Mouse (Mus musculus) embryo, embryonic 11.5 days (tissue): ENCODE data around the gene Gltp.

Experiments
- DNase-seq: peaks from one replicate; pipeline ENCODE4 v3.0.0-alpha.2; 2012; ENCODE audit warnings: low read depth, low spot score

The Gltp gene

GRCm38 (mm10) chr5:114661029-114661428, 29.8 kb downstream of the Gltp start:
- no peak for DNase-seq

GRCm38 (mm10) chr5:114658255-114658654, 32.5 kb downstream of the Gltp start, which contains the start of gene Trpv4:
Trpv4 (minus strand) TSS chr5:114658421.
- DNase-seq, result no peak

- DNase-seq, result no peak
Observed at GRCm38 (mm10) chr5:114657426-114657825, 33.4 kb downstream of the Gltp start.

DNA sequence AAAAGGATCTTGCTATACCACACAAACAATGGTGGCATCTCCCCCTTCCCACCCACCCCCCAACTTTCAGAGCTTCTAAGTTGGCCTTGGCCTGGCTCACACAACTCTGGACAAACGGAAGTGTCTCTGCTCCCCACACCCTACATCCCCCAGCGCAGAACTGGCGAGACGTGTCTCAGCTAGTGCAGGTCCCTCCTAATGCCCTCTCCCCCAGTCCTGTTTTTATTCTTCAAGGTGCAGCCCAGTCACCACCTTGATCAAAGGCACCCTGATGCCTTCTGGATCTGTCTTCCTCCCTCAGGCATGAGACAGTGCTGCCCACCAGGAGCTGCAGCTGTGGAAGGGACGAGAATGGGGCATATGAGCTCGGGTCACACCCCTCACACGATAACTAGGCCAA, 34.5 kb downstream of the Gltp start:
- no peak for DNase-seq

DNA sequence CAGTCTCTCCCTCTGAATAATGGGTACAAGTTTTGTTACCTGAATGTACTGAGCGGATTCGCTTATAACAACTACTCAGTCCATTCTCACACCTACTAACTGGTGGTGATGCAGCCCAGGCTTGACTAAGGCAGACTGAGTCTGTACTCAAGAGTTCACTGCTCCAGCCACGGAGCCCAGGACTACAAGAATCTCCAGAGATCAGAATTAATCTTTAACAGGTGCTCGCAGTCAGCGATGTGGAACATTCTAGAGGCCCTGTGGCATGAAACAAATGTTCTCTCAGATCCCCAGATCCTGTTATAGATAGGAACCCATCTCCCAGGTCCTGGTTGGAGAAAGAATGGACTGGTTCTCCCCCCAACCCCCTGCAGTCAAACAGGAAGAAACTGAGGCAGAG, 35.1 kb downstream of the Gltp start:
- DNase-seq, result no peak

- DNase-seq, result no peak
Observed at GRCm38 (mm10) chr5:114653656-114654437, 36.9 kb downstream of the Gltp start.

GRCm38 (mm10) chr5:114651449-114651848, 39.3 kb downstream of the Gltp start:
- DNase-seq, result no peak

GRCm38 (mm10) chr5:114651002-114651401, 39.8 kb downstream of the Gltp start:
- DNase-seq, result no peak

DNA sequence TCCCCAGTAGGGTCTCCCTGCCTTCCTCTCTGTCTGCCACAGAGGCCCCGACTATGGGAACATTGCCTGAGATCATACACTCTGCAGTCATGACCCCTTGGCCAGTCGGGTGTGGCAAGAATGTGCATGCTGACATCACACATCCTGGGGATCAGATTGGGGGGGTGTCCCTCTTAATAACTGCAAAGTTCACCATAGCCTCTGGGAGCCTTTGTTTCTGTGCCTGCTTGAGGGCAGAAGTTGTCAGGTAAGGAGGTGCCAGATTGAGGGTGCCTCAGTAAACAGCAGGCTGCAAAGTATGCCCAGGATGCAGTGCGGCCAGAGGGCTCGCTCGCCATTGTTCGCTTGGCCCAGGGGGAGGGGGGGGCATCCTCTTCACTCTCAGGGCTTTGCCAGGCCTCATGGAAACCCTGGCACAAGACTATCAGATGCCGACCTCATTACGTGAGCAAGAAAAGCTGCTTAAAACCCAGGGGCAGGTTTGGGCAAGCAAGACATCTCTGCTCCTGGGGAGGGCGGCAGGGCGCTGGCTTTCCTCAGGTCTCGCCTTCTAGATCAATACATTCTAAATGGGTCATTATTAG, 42.0 kb downstream of the Gltp start:
- DNase-seq, result no peak

DNA sequence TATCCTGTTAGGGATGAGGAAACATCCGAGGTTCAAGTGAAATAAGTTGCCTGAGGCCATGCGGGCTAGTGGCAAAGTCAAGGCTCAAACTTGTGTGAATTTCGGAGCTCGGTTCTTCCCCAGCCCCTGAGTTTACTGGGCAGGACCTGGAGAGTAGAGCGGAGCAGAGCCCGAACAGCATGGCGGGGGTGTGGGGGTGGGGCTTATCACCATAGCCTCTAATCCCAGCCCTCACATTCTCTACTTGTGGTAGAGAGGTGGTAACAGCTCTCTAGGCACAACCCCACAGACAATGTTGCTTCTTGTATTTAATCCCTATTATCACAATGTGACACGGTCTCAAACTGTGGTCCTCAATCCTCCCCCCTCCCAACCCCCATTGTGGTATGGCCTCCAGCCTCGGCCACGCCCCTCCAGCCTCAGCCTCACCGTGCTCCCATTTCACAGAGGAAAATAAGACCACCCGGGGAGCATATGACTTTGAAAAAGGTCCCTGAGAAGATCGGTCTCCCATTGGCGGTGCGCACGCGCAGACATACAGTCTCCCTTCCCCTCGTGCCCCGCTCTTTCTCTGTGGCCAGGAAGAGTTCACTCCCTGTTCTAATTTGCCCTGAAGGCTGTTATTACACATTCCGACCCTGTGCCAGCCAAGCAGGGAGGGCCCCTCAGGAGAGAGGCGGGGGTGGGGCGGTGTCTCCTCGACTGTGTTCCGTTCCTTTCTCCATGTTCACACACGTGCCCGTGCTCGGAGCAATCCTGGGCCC, 43.4 kb downstream of the Gltp start:
- no peak for DNase-seq

DNA sequence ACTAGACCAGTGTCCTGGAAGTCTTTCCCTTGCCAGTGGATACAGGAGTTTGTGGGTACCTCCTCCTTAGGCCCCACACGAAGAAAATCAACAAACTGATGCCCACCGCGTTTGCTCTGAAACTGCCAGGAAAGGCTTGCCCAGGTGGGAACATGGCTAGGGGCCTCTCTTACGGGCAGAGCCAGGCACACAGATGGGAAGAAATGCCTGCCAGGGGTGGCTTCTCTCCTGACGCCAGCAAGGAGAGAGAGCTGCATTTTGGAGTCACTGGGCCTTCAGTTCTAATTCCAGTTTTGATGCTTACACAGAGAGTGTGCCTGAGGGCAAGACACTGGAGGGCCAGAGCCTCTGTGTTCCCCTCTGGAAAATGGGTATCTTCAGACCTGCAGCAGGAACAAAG, 44.9 kb downstream of the Gltp start:
- no peak for DNase-seq

DNA sequence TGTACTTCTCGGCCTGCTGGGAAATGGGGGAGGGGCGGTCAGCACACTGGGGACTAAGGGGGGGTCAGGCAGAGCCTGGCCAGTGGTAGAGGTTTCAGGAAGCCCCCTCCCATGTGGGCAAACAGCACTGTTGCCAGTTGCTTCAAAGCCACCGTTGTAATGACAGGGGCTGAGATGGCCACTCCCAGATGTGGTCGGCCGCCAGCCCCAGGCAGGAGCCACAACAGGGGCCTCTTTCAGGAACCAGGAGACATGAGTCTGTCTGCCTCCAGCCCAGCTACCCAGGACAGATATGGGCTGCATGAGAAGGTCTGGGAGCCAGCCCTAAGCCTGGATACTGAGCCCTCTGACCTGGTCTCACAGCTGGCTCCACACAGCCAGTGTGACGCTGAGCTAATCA, 45.9 kb downstream of the Gltp start:
- DNase-seq, result no peak

- DNase-seq, result no peak
Observed at GRCm38 (mm10) chr5:114640809-114641208, 50.0 kb downstream of the Gltp start.

DNA sequence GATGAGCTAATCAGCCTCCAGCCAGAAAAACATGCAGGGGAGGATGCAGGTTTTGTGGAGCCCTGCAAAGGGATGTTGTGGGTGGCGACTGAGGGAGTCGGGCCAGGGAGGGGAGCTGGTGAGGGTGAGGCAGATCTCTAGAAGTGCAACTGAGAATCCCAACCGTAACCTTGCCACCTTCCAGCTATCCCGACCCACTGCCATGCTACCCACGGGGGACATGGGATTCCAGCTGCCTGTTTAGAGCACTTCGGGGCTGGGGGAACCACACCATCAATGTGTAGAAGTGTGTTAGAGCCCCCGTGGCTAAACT, 51.2 kb downstream of the Gltp start:
- DNase-seq, result no peak

GRCm38 (mm10) chr5:114638769-114639644, 51.8 kb downstream of the Gltp start:
- peak; percentile 81 for DNase-seq

- no peak for DNase-seq
Observed at GRCm38 (mm10) chr5:114636091-114636490, 54.7 kb downstream of the Gltp start.

DNA sequence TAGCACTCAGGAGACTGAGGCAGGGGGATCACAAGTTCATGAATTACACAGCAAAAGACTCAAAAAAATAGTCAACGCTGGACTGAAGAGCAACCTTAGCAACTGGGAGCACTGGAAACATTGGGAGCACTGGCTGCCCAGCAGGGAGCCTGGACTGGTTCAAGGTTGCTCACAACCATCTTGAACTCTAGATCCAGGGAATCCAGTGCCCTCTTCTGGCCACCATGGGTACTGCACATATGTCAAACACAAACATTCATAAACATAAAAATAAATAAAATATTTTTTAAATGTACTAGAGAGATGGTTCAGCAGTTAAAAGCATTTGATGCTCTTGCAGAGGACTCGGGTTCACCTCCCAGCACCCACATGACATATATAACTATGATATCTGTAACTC, 59.4 kb downstream of the Gltp start:
- no peak for DNase-seq

- DNase-seq, result peak; percentile 55
Observed at GRCm38 (mm10) chr5:114625590-114625989, 65.2 kb downstream of the Gltp start.

- no peak for DNase-seq
Observed at GRCm38 (mm10) chr5:114620305-114620704, 70.5 kb downstream of the Gltp start.
